Mouse (Mus musculus) midbrain, embryonic 11.5 days (tissue): Measurements from ENCODE around the gene Rbm47. TPM values are rescaled to one million over a fixed set of nuclear protein-coding genes. Genes with fewer than 3 reads are reported as not detected.

Experiments
- ATAC-seq: fragments of 200-750 bp; cut with Nextera tagmentation; 2 replicates; pipeline ENCODE4 v1.8.0; 2017; ENCODE audit warnings: moderate TSS enrichment, moderate library complexity; ENCODE audit not compliant: low FRiP score
- DNase-seq: peaks from one replicate; pipeline ENCODE4 v3.0.0; 2015; ENCODE audit warnings: low spot score; ENCODE audit errors: missing footprints
- H3K27ac ChIP-seq: fragments of 300-500 bp; sonication (generic); 2 replicates; pipeline ENCODE4 v1.5.1; 2014; ENCODE audit warnings: low read depth, low read length
- H3K27me3 ChIP-seq: fragments of 300-500 bp; sonication (generic); 2 replicates; pipeline ENCODE4 v1.6.1; 2014; ENCODE audit warnings: mild to moderate bottlenecking, low read length, moderate library complexity, mixed read lengths; ENCODE audit not compliant: control insufficient read depth, insufficient read depth
- H3K36me3 ChIP-seq: fragments of 300-500 bp; sonication (generic); 2 replicates; pipeline ENCODE4 v1.6.1; 2014; ENCODE audit warnings: mild to moderate bottlenecking, low read length, moderate library complexity, mixed read lengths; ENCODE audit not compliant: control insufficient read depth, insufficient read depth
- H3K4me1 ChIP-seq: fragments of 300-500 bp; sonication (generic); 2 replicates; pipeline ENCODE4 v1.6.1; 2014; ENCODE audit warnings: low read length; ENCODE audit not compliant: control insufficient read depth, insufficient read depth
- H3K4me2 ChIP-seq: fragments of 300-500 bp; sonication (generic); 2 replicates; pipeline ENCODE4 v1.6.1; 2014; ENCODE audit warnings: mild to moderate bottlenecking, moderate library complexity
- H3K4me3 ChIP-seq: fragments of 300-500 bp; sonication (generic); 2 replicates; pipeline ENCODE4 v1.5.1; 2014; ENCODE audit warnings: low read depth, low read length
- H3K9ac ChIP-seq: fragments of 300-500 bp; sonication (generic); 2 replicates; pipeline ENCODE4 v1.6.1; 2014; ENCODE audit warnings: low read length
- H3K9me3 ChIP-seq: fragments of 300-500 bp; sonication (generic); 2 replicates; pipeline ENCODE4 v1.6.1; 2016; ENCODE audit warnings: low read length; ENCODE audit not compliant: control insufficient read depth
- WGBS: fragments of 180-500 bp; shearing (Covaris S2); extraction: QIAGEN DNeasy Blood & Tissue Kit; methylation state at CpG from one replicate; pipeline ENCODE4 v1.1.7; 2014; 5-methylcytosine and 5-hydroxymethylcytosine counted together
- microRNA-seq: library from miRNA; unstranded; fragments of <30 nt; microRNA quantifications from one replicate; pipeline ENCODE4, GENCODE M21; 2017
- polyA plus RNA-seq: library from polyadenylated mRNA; unstranded; fragments of >200 nt; fragmentation: Nextera tagmentation; extraction: Ambion mirVana; gene quantifications from 2 replicates; pipeline ENCODE4 v1.2.1, GENCODE M21; 2014

The Rbm47 gene
- polyA plus RNA-seq, 1 experiment from 2014 or later, result 2.1 TPM

DNA sequence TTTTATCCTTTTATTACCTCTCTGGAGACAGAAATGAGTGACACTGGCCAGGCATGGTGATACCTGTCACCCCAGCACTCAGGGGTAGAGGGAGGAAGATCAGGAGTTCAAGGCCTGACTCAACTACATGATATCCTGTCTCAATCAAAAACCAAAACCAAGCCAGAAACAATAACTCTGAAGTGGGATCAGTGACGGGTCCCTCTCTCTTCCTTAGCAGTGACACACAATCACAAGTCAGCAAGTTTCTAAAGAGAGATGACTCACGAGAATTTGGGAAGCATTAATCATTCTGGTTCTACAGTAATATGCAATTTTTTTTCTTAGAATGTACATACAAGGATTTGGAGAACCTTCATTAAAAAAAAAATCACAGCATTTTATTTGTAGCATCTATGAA is 199.7 kb downstream of the Rbm47 start:
- no peak for ATAC-seq
- WGBS, result 74% methylated on average over 2 of the region's 2 CpGs

DNA sequence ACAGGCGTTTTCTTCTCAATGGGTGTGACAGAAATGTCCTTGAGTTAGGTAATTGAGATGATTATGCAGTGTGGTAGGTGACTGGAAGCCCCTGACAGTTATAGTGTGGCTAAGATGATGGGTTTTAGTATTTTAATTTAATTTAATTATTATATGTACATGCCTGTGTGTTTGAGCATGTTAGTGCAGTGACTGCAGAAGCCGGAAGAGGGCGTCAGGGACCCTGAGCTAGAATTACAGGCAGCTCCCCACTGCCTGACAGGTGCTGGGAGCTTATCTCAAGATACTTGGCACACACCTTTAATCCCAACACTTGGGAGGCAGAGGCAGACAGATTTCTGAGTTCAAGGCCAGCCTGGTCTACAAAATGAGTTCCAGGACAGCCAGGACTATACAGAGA is 204.9 kb downstream of the Rbm47 start:
- no peak overlapping the region for H3K4me3 ChIP-seq
- 89% methylated on average over 3 of the region's 3 CpGs for WGBS
- no peak overlapping the region for H3K9ac ChIP-seq
- H3K36me3 ChIP-seq, result no peaks in the 10 kb centered on the region
- H3K27me3 ChIP-seq, result no peaks in the 10 kb centered on the region
- no peak for ATAC-seq
- H3K4me1 ChIP-seq, result no peaks in the 10 kb centered on the region
- H3K4me2 ChIP-seq, result no peak overlapping the region
- DNase-seq, result no peak
- no peak overlapping the region for H3K27ac ChIP-seq
- no peaks in the 10 kb centered on the region for H3K9me3 ChIP-seq

More for the DNA sequence above, 199.7 kb downstream of the Rbm47 start:
- Histone ChIP-seq H3K36me3 (no peaks in the 10 kb centered on the region), H3K9ac (no peak overlapping the region), H3K4me1 (no peaks in the 10 kb centered on the region), H3K4me3 (no peak overlapping the region), H3K9me3 (no peaks in the 10 kb centered on the region), H3K27me3 (no peaks in the 10 kb centered on the region), H3K27ac (no peak overlapping the region), H3K4me2 (no peak overlapping the region)
- no peak for DNase-seq

DNA sequence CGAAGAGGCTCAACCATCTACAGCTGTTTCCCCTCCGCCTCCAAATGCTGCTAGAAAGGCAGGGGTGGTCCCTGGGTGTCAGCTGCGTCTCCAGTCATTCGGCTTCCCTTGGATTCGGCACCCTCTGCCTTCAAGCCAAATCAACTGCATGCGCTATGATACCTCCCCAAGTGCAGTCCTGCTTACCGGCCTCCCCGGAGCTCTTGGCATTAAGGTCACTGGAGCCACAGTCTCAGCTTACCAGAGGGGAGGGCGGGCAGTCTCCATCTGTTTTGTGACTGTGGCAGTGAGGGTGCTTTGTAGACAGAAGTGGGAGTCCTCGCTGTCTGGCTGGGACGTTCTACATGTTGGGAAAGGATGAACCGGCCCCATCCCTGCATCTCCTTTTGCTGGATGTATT is 205.8 kb downstream of the Rbm47 start:
- WGBS, result 64% methylated on average over 12 of the region's 12 CpGs
- ATAC-seq, result no peak
- no peak overlapping the region for H3K27ac ChIP-seq
- H3K9ac ChIP-seq, result no peak overlapping the region
- DNase-seq, result no peak
- H3K9me3 ChIP-seq, result no peaks in the 10 kb centered on the region
- H3K27me3 ChIP-seq, result no peaks in the 10 kb centered on the region
- no peaks in the 10 kb centered on the region for H3K4me1 ChIP-seq
- no peaks in the 10 kb centered on the region for H3K36me3 ChIP-seq
- H3K4me2 ChIP-seq, result no peak overlapping the region
- no peak overlapping the region for H3K4me3 ChIP-seq

Small RNA genes within 50 kb of the gene (microRNA-seq; reads per million reads assigned to microRNA genes)
- not detected for gene Gm25952

Other genes starting within 250 kb of the Rbm47 start
- gene Chrna9, start 238.2 kb downstream of the Rbm47 start, polyA plus RNA-seq, result not detected in 2 replicates
- not detected in 2 replicates for gene 9130230L23Rik, start 168.8 kb downstream of the Rbm47 start, polyA plus RNA-seq
- 0.49 and 0.62 TPM in 2 replicates for gene Nsun7, start 86.8 kb upstream of the Rbm47 start, polyA plus RNA-seq